Mouse (Mus musculus) frontal cortex, postnatal 36 days (tissue): ENCODE data around the gene Kif1c.
A peak's percentile ranks its signal among the peaks of the same experiment; 100 is the strongest.

Source experiments
- DNase-seq, 2 experiments: peaks; one replicate each; pipeline ENCODE4 v3.0.0; 2022; ENCODE audit warnings: low spot score in 2 of 2

Kif1c gene

GRCm38 (mm10) chr11:70697376-70697775 is 3.0 kb upstream of the Kif1c start:
- DNase-seq = no peak

- DNase-seq = no peak
Observed at GRCm38 (mm10) chr11:70699051-70699450, 1.3 kb upstream of the Kif1c start.

GRCm38 (mm10) chr11:70700613-70701012 is 265 bp downstream of the Kif1c start:
- peak; percentile 45 to 54 for DNase-seq

GRCm38 (mm10) chr11:70701221-70701955 is 1.0 kb downstream of the Kif1c start:
- no peak for DNase-seq

- DNase-seq = no peak
Observed at GRCm38 (mm10) chr11:70701984-70702733, 1.8 kb downstream of the Kif1c start.

- DNase-seq = no peak
Observed at GRCm38 (mm10) chr11:70702781-70703180, 2.4 kb downstream of the Kif1c start.

- no peak for DNase-seq
Observed at GRCm38 (mm10) chr11:70706127-70706526, 5.8 kb downstream of the Kif1c start.

- DNase-seq = no peak
Observed at GRCm38 (mm10) chr11:70711026-70711425, 10.7 kb downstream of the Kif1c start.

GRCm38 (mm10) chr11:70713222-70713621 is 12.9 kb downstream of the Kif1c start:
- DNase-seq = no peak

- no peak for DNase-seq
Observed at GRCm38 (mm10) chr11:70715832-70716231, 15.5 kb downstream of the Kif1c start.

- no peak for DNase-seq
Observed at GRCm38 (mm10) chr11:70718481-70718880, 18.1 kb downstream of the Kif1c start.

GRCm38 (mm10) chr11:70720567-70720966 is 20.2 kb downstream of the Kif1c start:
- no peak for DNase-seq

- no peak for DNase-seq
Observed at GRCm38 (mm10) chr11:70721072-70721471, 20.7 kb downstream of the Kif1c start.

GRCm38 (mm10) chr11:70724706-70725105 is 24.4 kb downstream of the Kif1c start:
- DNase-seq = no peak

GRCm38 (mm10) chr11:70726585-70726984 is 26.2 kb downstream of the Kif1c start:
- no peak for DNase-seq

GRCm38 (mm10) chr11:70727385-70727784 is 27.0 kb downstream of the Kif1c start:
- DNase-seq = no peak

- DNase-seq = no peak
Observed at GRCm38 (mm10) chr11:70730427-70731038, 30.2 kb downstream of the Kif1c start.

GRCm38 (mm10) chr11:70731178-70731577 is 30.8 kb downstream of the Kif1c start:
- DNase-seq = peak; percentile 49 to 66

- DNase-seq = no peak
Observed at GRCm38 (mm10) chr11:70733256-70733655, 32.9 kb downstream of the Kif1c start.

GRCm38 (mm10) chr11:70737749-70738148 is 37.4 kb downstream of the Kif1c start:
- DNase-seq = no peak

- DNase-seq = no peak
Observed at GRCm38 (mm10) chr11:70741603-70742002, 41.3 kb downstream of the Kif1c start.

- DNase-seq = no peak
Observed at GRCm38 (mm10) chr11:70742117-70742516, 41.8 kb downstream of the Kif1c start.
